Mouse (Mus musculus) kidney, adult 2 months (tissue): ENCODE data around the gene Fam189b. TPM values are rescaled to one million over a fixed set of nuclear protein-coding genes. Genes with fewer than 3 reads are reported as not detected.

Experiments used
- DNase-seq: peaks from one replicate; pipeline ENCODE4 v3.0.0; 2021
- H3K27ac ChIP-seq: fragments of 200-500 bp; 2 replicates; pipeline ENCODE4 v1.5.1; 2012; ENCODE audit warnings: low read depth, low read length, control low read depth, inconsistent platforms; ENCODE audit not compliant: insufficient read depth
- H3K27me3 ChIP-seq: fragments of 200-500 bp; replicated peaks from 2 replicates; pipeline ENCODE4 v1.6.1; 2012; ENCODE audit warnings: mild to moderate bottlenecking, moderate library complexity, low read length, inconsistent platforms; ENCODE audit not compliant: control insufficient read depth, insufficient read depth
- H3K36me3 ChIP-seq: fragments of 200-500 bp; 2 replicates; pipeline ENCODE4 v1.6.1; 2012; ENCODE audit warnings: mild to moderate bottlenecking, moderate library complexity, low read length, inconsistent platforms; ENCODE audit not compliant: control insufficient read depth, insufficient read depth
- H3K4me1 ChIP-seq: fragments of 200-500 bp; 2 replicates; pipeline ENCODE4 v1.6.1; 2011; ENCODE audit warnings: low read length; ENCODE audit not compliant: control insufficient read depth, insufficient read depth
- H3K4me3 ChIP-seq: fragments of 200-500 bp; 2 replicates; pipeline ENCODE4 v1.5.1; 2011; ENCODE audit warnings: mild to moderate bottlenecking, low read depth, low read length, control low read depth; ENCODE audit not compliant: insufficient read depth
- CTCF ChIP-seq: fragments of 200-500 bp; conservative IDR thresholded peaks from 2 replicates; pipeline ENCODE4 v1.5.1; 2011; ENCODE audit warnings: low read depth, mild to moderate bottlenecking, control low read depth, low read length, moderate library complexity, mixed read lengths; ENCODE audit not compliant: insufficient read depth, insufficient read length
- POLR2A ChIP-seq: fragments of 200-500 bp; IDR thresholded peaks from one replicate; pipeline ENCODE4 v1.6.1; 2011; ENCODE audit warnings: low read depth, low read length, control low read depth
- WGBS: fragments of 180-500 bp; shearing (Covaris S2); methylation state at CpG from one replicate; pipeline ENCODE4 v1.1.7; 2018; 5-methylcytosine and 5-hydroxymethylcytosine counted together
- polyA plus RNA-seq: library from polyadenylated mRNA; depleted of rRNA; stranded (reverse); fragments of >200 nt; gene quantifications from 2 replicates; pipeline ENCODE4 v1.2.3, GENCODE M21; 2012

Gene Fam189b
- polyA plus RNA-seq, 1 experiment: 18.3 TPM

- Histone ChIP-seq H3K4me1 (no peaks in the 10 kb centered on the region), H3K27ac (no peak overlapping the region), H3K27me3 (no peaks in the 10 kb centered on the region), H3K36me3 (no peaks in the 10 kb centered on the region), H3K4me3 (no peak overlapping the region)
- no peak for DNase-seq
- TF ChIP-seq CTCF (no peak), POLR2A (no peak)
- 80% methylated on average over 8 of the region's 8 CpGs for WGBS
Observed at GRCm38 (mm10) chr3:89190436-89190835, 7.5 kb downstream of the Fam189b start.

- H3K27ac ChIP-seq: no peak overlapping the region
- peaks cover 4% of the 10 kb centered on the region; the same call in 1 of the 2 replicates for H3K4me1 ChIP-seq
- no peak overlapping the region for H3K4me3 ChIP-seq
- TF ChIP-seq CTCF: no peak
- TF ChIP-seq POLR2A: no peak
- DNase-seq: no peak
- H3K27me3 ChIP-seq: no peaks in the 10 kb centered on the region
- H3K36me3 ChIP-seq: no peaks in the 10 kb centered on the region
- WGBS: 86% methylated on average over 1 of the region's 1 CpGs
Observed at GRCm38 (mm10) chr3:89193351-89193750, 10.4 kb downstream of the Fam189b start.

- Histone ChIP-seq H3K27ac (no peak overlapping the region), H3K36me3 (no peaks in the 10 kb centered on the region), H3K4me3 (no peak overlapping the region), H3K4me1 (peaks cover 4% of the 10 kb centered on the region; the same call in 1 of the 2 replicates), H3K27me3 (no peaks in the 10 kb centered on the region)
- DNase-seq: peak; percentile 47
- TF ChIP-seq CTCF (peak; percentile 34), POLR2A (no peak)
- 89% methylated on average over 2 of the region's 2 CpGs for WGBS
Observed at GRCm38 (mm10) chr3:89193853-89194252, 10.9 kb downstream of the Fam189b start.

GRCm38 (mm10) chr3:89195979-89196877, 13.3 kb downstream of the Fam189b start:
- H3K36me3 ChIP-seq: no peaks in the 10 kb centered on the region
- DNase-seq: peak; percentile 93
- 5% methylated on average over 33 of the region's 33 CpGs for WGBS
- peak overlapping the region; percentile 62 for H3K4me3 ChIP-seq
- peak overlapping the region; percentile 78 for H3K27ac ChIP-seq
- peaks cover 4% of the 10 kb centered on the region; the same call in 1 of the 2 replicates for H3K4me1 ChIP-seq
- H3K27me3 ChIP-seq: no peaks in the 10 kb centered on the region
- peak; percentile 61 for TF ChIP-seq CTCF
- TF ChIP-seq POLR2A: peak; percentile 37

GRCm38 (mm10) chr3:89199839-89200238, 16.9 kb downstream of the Fam189b start:
- Histone ChIP-seq H3K27me3 (no peaks in the 10 kb centered on the region), H3K27ac (no peak overlapping the region), H3K36me3 (no peaks in the 10 kb centered on the region; the same call in 1 of the 2 replicates), H3K4me3 (no peak overlapping the region), H3K4me1 (peaks cover 8% of the 10 kb centered on the region; the same call in 1 of the 2 replicates)
- DNase-seq: no peak
- TF ChIP-seq CTCF (no peak), POLR2A (no peak)
- 77% methylated on average over 3 of the region's 3 CpGs for WGBS

- H3K36me3 ChIP-seq: no peaks in the 10 kb centered on the region; the same call in 1 of the 2 replicates
- TF ChIP-seq CTCF (no peak), POLR2A (no peak)
- 22% methylated on average over 13 of the region's 13 CpGs for WGBS
- peak within 1 kb of the TSS; percentile 83 for H3K4me3 ChIP-seq
- peak within 1 kb of the TSS; percentile 82; the same call in 1 of the 2 replicates for H3K27ac ChIP-seq
- peak; percentile 91 for DNase-seq
- peaks cover 4% of the 10 kb centered on the region; the same call in 1 of the 2 replicates for H3K4me1 ChIP-seq
- H3K27me3 ChIP-seq: no peaks in the 10 kb centered on the region
Observed at GRCm38 (mm10) chr3:89202253-89203141, 19.6 kb downstream of the Fam189b start, which contains the start of gene Gba. Gba (plus strand) TSS chr3:89202928.
